In the genomic region with DNA sequence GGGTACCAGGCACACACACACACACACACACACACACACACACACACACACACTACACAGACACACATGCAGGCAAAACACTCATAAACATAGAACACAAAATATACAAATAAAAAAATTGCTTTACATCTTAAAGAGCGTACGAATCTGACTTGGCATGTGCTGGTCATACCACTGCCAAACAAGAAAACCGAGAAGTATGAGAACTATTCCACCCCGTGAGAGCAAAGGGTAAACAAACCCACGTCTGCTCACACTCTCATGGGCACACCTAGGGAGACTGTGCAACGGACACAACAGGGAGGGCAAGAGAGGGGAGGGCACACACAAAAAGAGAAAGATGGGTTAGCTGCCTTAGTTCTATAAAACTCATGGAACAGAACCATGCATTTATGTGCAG, we compare ENCODE assay signal across 12 mouse cellular contexts. TPM values are rescaled to one million over a fixed set of nuclear protein-coding genes. Genes with fewer than 3 reads are reported as not detected.
A peak's percentile ranks its signal among the peaks of the same experiment; 100 is the strongest.
DNase-seq lines count a peak whose midpoint lies in the region; ATAC-seq and TF ChIP-seq lines count a peak whose summit lies in the region.
"Had no signal": no experiment of that assay in that cellular context is flagged by ENCODE, and none has a peak within 500 bp of the region (broad histone marks: within the 10 kb centered on the region; RNA-seq: fewer than 3 reads in every experiment).

No protein-coding gene starts in this region.

- TF ChIP-seq POLR2A in ES-Bruce4 (IDR thresholded peaks at IDR 0.05; ENCODE audit: insufficient read depth, low read length) = no peak

- peaks cover 10% of the 10 kb centered on the region; the same call in 1 of the 2 replicates for H3K27me3 ChIP-seq in heart, embryonic 13.5 days (replicated peaks)
- no peaks in the 10 kb centered on the region for H3K27me3 ChIP-seq in ES-Bruce4 (ENCODE audit: control insufficient read depth, insufficient read depth, low read length, poor library complexity, severe bottlenecking)
- H3K27me3 ChIP-seq in forebrain, postnatal 0 days (ENCODE audit: insufficient read depth, low read length) = no peaks in the 10 kb centered on the region
- no peaks in the 10 kb centered on the region for H3K27me3 ChIP-seq in midbrain, embryonic 14.5 days (ENCODE audit: control insufficient read depth, insufficient read depth, low read length)

- H3K36me3 ChIP-seq in heart, embryonic 13.5 days = peaks cover 45% of the 10 kb centered on the region
- H3K36me3 ChIP-seq in ES-Bruce4 (ENCODE audit: control insufficient read depth, insufficient read depth, low read length, poor library complexity, severe bottlenecking) = no peaks in the 10 kb centered on the region
- peaks cover 20% of the 10 kb centered on the region for H3K36me3 ChIP-seq in forebrain, postnatal 0 days (ENCODE audit: insufficient read depth)
- H3K36me3 ChIP-seq in midbrain, embryonic 14.5 days (ENCODE audit: control insufficient read depth, insufficient read depth, low read length) = peaks cover 20% of the 10 kb centered on the region

- WGBS in heart, embryonic 13.5 days = 46% methylated on average over 6 of the region's 6 CpGs
- WGBS in forebrain, postnatal 0 days = 23% methylated on average over 6 of the region's 6 CpGs
- 60% methylated on average over 6 of the region's 6 CpGs for WGBS in midbrain, embryonic 14.5 days

- peak overlapping the region; percentile 82 for H3K9ac ChIP-seq in heart, embryonic 13.5 days
- H3K9ac ChIP-seq in ES-Bruce4 (ENCODE audit: low read depth, poor library complexity, severe bottlenecking) = no peak overlapping the region
- H3K9ac ChIP-seq in forebrain, postnatal 0 days = 0 out of 2 replicates have a peak overlapping the region, but pooled peaks have one; percentile 3
- peak overlapping the region; percentile 78; the same call in 1 of the 2 replicates for H3K9ac ChIP-seq in midbrain, embryonic 14.5 days (replicated peaks; ENCODE audit: low read length)
- H3K9ac ChIP-seq: liver, embryonic 14.5 days had no signal

- peaks cover 37% of the 10 kb centered on the region for H3K4me1 ChIP-seq in heart, embryonic 13.5 days
- peaks cover 1% of the 10 kb centered on the region for H3K4me1 ChIP-seq in ES-Bruce4 (ENCODE audit: control insufficient read depth, insufficient read depth, low read length)
- H3K4me1 ChIP-seq in forebrain, postnatal 0 days (ENCODE audit: insufficient read depth) = peaks cover 21% of the 10 kb centered on the region
- H3K4me1 ChIP-seq in midbrain, embryonic 14.5 days (ENCODE audit: control insufficient read depth, insufficient read depth, low read length) = peaks cover 30% of the 10 kb centered on the region

- ATAC-seq in heart, embryonic 13.5 days (ENCODE audit: extremely low read depth, insufficient number of reproducible peaks, low FRiP score, low TSS enrichment) = no peak
- no peak for ATAC-seq in forebrain, postnatal 0 days
- no peak for ATAC-seq in midbrain, embryonic 14.5 days (ENCODE audit: low FRiP score, low TSS enrichment)

- H3K27ac ChIP-seq in heart, embryonic 13.5 days (replicated peaks) = peak overlapping the region; percentile 99
- H3K27ac ChIP-seq in ES-Bruce4 (ENCODE audit: insufficient read depth, low read length) = peak overlapping the region; percentile 77; the same call in 1 of the 2 replicates
- peak overlapping the region; percentile 96 for H3K27ac ChIP-seq in forebrain, postnatal 0 days (ENCODE audit: low read depth, low read length)
- H3K27ac ChIP-seq in midbrain, embryonic 14.5 days (replicated peaks; ENCODE audit: low read depth, low read length) = peak overlapping the region; percentile 98; the same call in 1 of the 2 replicates
- H3K27ac ChIP-seq: liver, embryonic 14.5 days had no signal

- no peak for DNase-seq in heart, postnatal 36 days
- no peak for DNase-seq in forebrain, postnatal 0 days
- no peak for DNase-seq in midbrain, embryonic 14.5 days
- no peak for DNase-seq in layer of hippocampus, postnatal 10 days (ENCODE audit: low spot score in 2 of 2)
- no peak for DNase-seq in right cerebral cortex, adult 2 months (ENCODE audit: low spot score in 2 of 2)
- no peak for DNase-seq in gastrocnemius, postnatal 25 days
- DNase-seq: adrenal gland, postnatal 25 days; kidney, postnatal 25 days; thymus, postnatal 25 days had no signal

- TF ChIP-seq EP300 in ES-Bruce4 (IDR thresholded peaks at IDR 0.05; ENCODE audit: insufficient read depth, low read depth, low read length) = no peak

- H3K4me3 ChIP-seq in heart, embryonic 13.5 days = peak overlapping the region; percentile 84
- H3K4me3 ChIP-seq in ES-Bruce4 (ENCODE audit: low read depth, low read length) = no peak overlapping the region
- H3K4me3 ChIP-seq in forebrain, postnatal 0 days (ENCODE audit: low read depth, low read length) = peak overlapping the region; percentile 42
- H3K4me3 ChIP-seq in midbrain, embryonic 14.5 days (replicated peaks; ENCODE audit: low read depth, low read length) = peak overlapping the region; percentile 43

- no peak for TF ChIP-seq CTCF in ES-Bruce4 (IDR thresholded peaks at IDR 0.05; ENCODE audit: low read depth, low read length)
- TF ChIP-seq CTCF in forebrain, postnatal 0 days (IDR thresholded peaks at IDR 0.05; ENCODE audit: low read depth) = no peak

- H3K4me2 ChIP-seq in heart, embryonic 13.5 days = peak overlapping the region; percentile 81
- peak overlapping the region; percentile 83 for H3K4me2 ChIP-seq in forebrain, postnatal 0 days (ENCODE audit: low read depth)
- peak overlapping the region; percentile 89 for H3K4me2 ChIP-seq in midbrain, embryonic 14.5 days (ENCODE audit: low read length)

- H3K9me3 ChIP-seq in heart, embryonic 13.5 days = no peaks in the 10 kb centered on the region
- no peaks in the 10 kb centered on the region for H3K9me3 ChIP-seq in ES-Bruce4 (replicated peaks; ENCODE audit: control insufficient read depth, insufficient read depth, low read length, poor library complexity, severe bottlenecking)
- no peaks in the 10 kb centered on the region for H3K9me3 ChIP-seq in forebrain, postnatal 0 days (ENCODE audit: low read length)
- H3K9me3 ChIP-seq in midbrain, embryonic 14.5 days (ENCODE audit: control insufficient read depth, low read length) = no peaks in the 10 kb centered on the region

- intact Hi-C loops in heart, postnatal 36 days (cut with DNase I) = no loop called here

RNA-seq across cellular contexts. Expression of a gene that starts 7.7 kb away (rescaled TPM):
- polyA plus RNA-seq in heart, embryonic 13.5 days (2015; fragmentation: Nextera tagmentation; extraction: Ambion mirVana) = 122 and 130 TPM in 2 replicates
- 10 to 100 TPM; 29.3 to 37.4 TPM for total RNA-seq in heart, postnatal 36 days (2021)
- 59.8 and 61.6 TPM in 2 replicates for polyA plus RNA-seq in ES-Bruce4 (2011; ENCODE audit: insufficient read depth, insufficient read length, low read depth, missing spikeins)
- 53.0 and 59.8 TPM in 2 replicates for total RNA-seq in forebrain, postnatal 0 days (2014; rRNA removed)
- 37.3 and 51.2 TPM in 2 replicates for polyA plus RNA-seq in forebrain, postnatal 0 days (2015; fragmentation: Nextera tagmentation; extraction: Ambion mirVana)
- 52.9 and 87.2 TPM in 2 replicates for polyA plus RNA-seq in midbrain, embryonic 14.5 days (2014; fragmentation: Nextera tagmentation; extraction: Ambion mirVana)
- total RNA-seq in layer of hippocampus, postnatal 10 days (2021) = 10 to 100 TPM; 49.8 to 50.5 TPM
- total RNA-seq in gastrocnemius, postnatal 25 days (2021) = 10 to 100 TPM; 14.1 to 16.1 TPM

RNA-seq across cellular contexts. Expression of a gene that starts 23.2 kb away (rescaled TPM):
- 25.7 and 27.7 TPM in 2 replicates for polyA plus RNA-seq in heart, embryonic 13.5 days (2015; fragmentation: Nextera tagmentation; extraction: Ambion mirVana)
- 10 to 100 TPM; 16.9 to 17.4 TPM for total RNA-seq in heart, postnatal 36 days (2021)
- 80.7 and 105 TPM in 2 replicates for polyA plus RNA-seq in ES-Bruce4 (2011; ENCODE audit: insufficient read depth, insufficient read length, low read depth, missing spikeins)
- 21.2 and 30.9 TPM in 2 replicates for total RNA-seq in forebrain, postnatal 0 days (2014; rRNA removed)
- 20.9 and 22.1 TPM in 2 replicates for polyA plus RNA-seq in forebrain, postnatal 0 days (2015; fragmentation: Nextera tagmentation; extraction: Ambion mirVana)
- polyA plus RNA-seq in midbrain, embryonic 14.5 days (2014; fragmentation: Nextera tagmentation; extraction: Ambion mirVana) = 23.6 and 25.5 TPM in 2 replicates
- 10 to 100 TPM; 23.3 to 24.4 TPM for total RNA-seq in layer of hippocampus, postnatal 10 days (2021)
- total RNA-seq in gastrocnemius, postnatal 25 days (2021) = 10 to 100 TPM; 14.7 to 15.3 TPM

RNA-seq across cellular contexts. Expression of a gene that starts 29.3 kb away (rescaled TPM):
- polyA plus RNA-seq in heart, embryonic 13.5 days (2015; fragmentation: Nextera tagmentation; extraction: Ambion mirVana) = 12.2 and 13.5 TPM in 2 replicates
- 10 to 100 TPM; 31.9 to 33.0 TPM for total RNA-seq in heart, postnatal 36 days (2021)
- 35.2 and 41.1 TPM in 2 replicates for polyA plus RNA-seq in ES-Bruce4 (2011; ENCODE audit: insufficient read depth, insufficient read length, low read depth, missing spikeins)
- 29.5 and 42.0 TPM in 2 replicates for total RNA-seq in forebrain, postnatal 0 days (2014; rRNA removed)
- polyA plus RNA-seq in forebrain, postnatal 0 days (2015; fragmentation: Nextera tagmentation; extraction: Ambion mirVana) = 8.5 and 10.4 TPM in 2 replicates
- 9.5 and 14.8 TPM in 2 replicates for polyA plus RNA-seq in midbrain, embryonic 14.5 days (2014; fragmentation: Nextera tagmentation; extraction: Ambion mirVana)
- 10 to 100 TPM; 42.6 to 44.1 TPM for total RNA-seq in layer of hippocampus, postnatal 10 days (2021)
- 10 to 100 TPM in 1 of 2 experiments, 1 to 10 TPM in 1; 9.9 to 14.7 TPM for total RNA-seq in gastrocnemius, postnatal 25 days (2021)

RNA-seq across cellular contexts. Expression of a gene that starts 53.2 kb away (rescaled TPM):
- polyA plus RNA-seq in heart, embryonic 13.5 days (2015; fragmentation: Nextera tagmentation; extraction: Ambion mirVana) = 0.36 and 0.39 TPM in 2 replicates
- total RNA-seq in heart, postnatal 36 days (2021) = not detected
- 1.3 and 2.5 TPM in 2 replicates for polyA plus RNA-seq in ES-Bruce4 (2011; ENCODE audit: insufficient read depth, insufficient read length, low read depth, missing spikeins)
- 0.15 TPM in 1 of 2 replicates, not detected in the other for total RNA-seq in forebrain, postnatal 0 days (2014; rRNA removed)
- not detected in 2 replicates for polyA plus RNA-seq in forebrain, postnatal 0 days (2015; fragmentation: Nextera tagmentation; extraction: Ambion mirVana)
- polyA plus RNA-seq in midbrain, embryonic 14.5 days (2014; fragmentation: Nextera tagmentation; extraction: Ambion mirVana) = not detected in 2 replicates
- not detected for total RNA-seq in layer of hippocampus, postnatal 10 days (2021)
- not detected for total RNA-seq in gastrocnemius, postnatal 25 days (2021)
- total RNA-seq: adrenal gland, postnatal 25 days had no signal
- polyA plus RNA-seq: liver, embryonic 14.5 days had no signal
